Mouse (Mus musculus): ENCODE measurements around the gene Cd160. TPM values are rescaled to one million over a fixed set of nuclear protein-coding genes. Genes with fewer than 3 reads are reported as not detected.

Cd160 gene
- polyA plus RNA-seq, 1 experiment: not detected

DNA sequence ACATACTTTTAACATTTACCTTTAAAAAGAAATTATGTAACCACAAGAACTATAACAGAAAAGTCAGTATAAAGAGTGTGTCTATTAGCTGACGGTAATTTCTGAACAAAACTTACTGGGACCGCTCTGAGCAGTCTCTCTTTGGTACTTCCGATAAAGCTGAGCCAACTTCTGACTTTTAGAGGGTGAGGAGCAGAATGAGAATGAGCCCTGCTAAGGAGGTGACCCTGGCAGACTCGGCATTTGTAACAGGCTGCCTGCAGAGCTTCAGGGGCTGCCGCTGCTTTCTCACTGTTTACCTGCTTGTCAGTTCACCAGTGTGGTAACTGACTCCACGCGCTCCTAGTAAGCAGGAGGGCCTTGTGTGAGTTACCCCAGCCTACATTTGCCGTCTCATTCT is 46.9 kb downstream of the Cd160 start:
- Histone ChIP-seq H3K27ac (ENCODE audit: insufficient read depth, low read depth, low read length) (no peak overlapping the region), H3K4me3 (ENCODE audit: insufficient read depth, low read length) (no peak overlapping the region), H3K4me1 (ENCODE audit: control insufficient read depth, insufficient read depth, low read length) (peaks cover 6% of the 10 kb centered on the region)
- no peak for TF ChIP-seq POLR2A (IDR thresholded peaks at IDR 0.05; ENCODE audit: borderline replicate concordance, low read depth, low read length)
- no peak for TF ChIP-seq CTCF (IDR thresholded peaks at IDR 0.05; ENCODE audit: low read depth, low read length)

DNA sequence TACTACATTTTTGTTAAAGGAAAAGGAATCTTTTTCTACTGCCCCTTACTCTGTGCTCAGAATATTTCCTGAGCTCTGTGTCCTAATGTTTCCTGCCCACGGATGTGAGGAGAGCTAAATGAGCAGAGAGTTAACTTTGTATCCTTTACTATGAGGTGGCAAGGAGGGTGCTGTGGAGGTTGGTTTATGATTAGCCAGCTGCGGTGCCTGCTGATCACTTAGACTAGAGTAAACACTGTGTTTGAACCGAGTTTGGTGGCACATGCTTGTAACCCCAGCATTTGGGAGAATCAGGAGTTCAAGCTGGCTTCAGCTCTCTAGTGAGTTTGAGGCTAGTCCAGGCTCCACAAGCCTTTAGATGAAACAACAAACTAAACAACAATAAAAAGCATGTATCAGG is 52.0 kb downstream of the Cd160 start:
- Histone ChIP-seq H3K4me3 (ENCODE audit: insufficient read depth, low read length) (no peak overlapping the region), H3K4me1 (ENCODE audit: control insufficient read depth, insufficient read depth, low read length) (peaks cover 10% of the 10 kb centered on the region), H3K27ac (ENCODE audit: insufficient read depth, low read depth, low read length) (no peak overlapping the region)
- TF ChIP-seq POLR2A (IDR thresholded peaks at IDR 0.05; ENCODE audit: borderline replicate concordance, low read depth, low read length): no peak
- no peak for TF ChIP-seq CTCF (IDR thresholded peaks at IDR 0.05; ENCODE audit: low read depth, low read length)

- peaks cover 21% of the 10 kb centered on the region for H3K4me1 ChIP-seq (ENCODE audit: control insufficient read depth, insufficient read depth, low read length)
- no peak overlapping the region for H3K4me3 ChIP-seq (ENCODE audit: insufficient read depth, low read length)
- H3K27ac ChIP-seq (ENCODE audit: insufficient read depth, low read depth, low read length): no peak overlapping the region
- TF ChIP-seq CTCF (IDR thresholded peaks at IDR 0.05; ENCODE audit: low read depth, low read length): no peak
- no peak for TF ChIP-seq POLR2A (IDR thresholded peaks at IDR 0.05; ENCODE audit: borderline replicate concordance, low read depth, low read length)
Measured at GRCm38 (mm10) chr3:96772949-96773348, 56.2 kb downstream of the Cd160 start.

- Histone ChIP-seq H3K27ac (ENCODE audit: insufficient read depth, low read depth, low read length) (peak overlapping the region; percentile 43), H3K4me3 (ENCODE audit: insufficient read depth, low read length) (no peak overlapping the region), H3K4me1 (ENCODE audit: control insufficient read depth, insufficient read depth, low read length) (peaks cover 38% of the 10 kb centered on the region)
- TF ChIP-seq CTCF (IDR thresholded peaks at IDR 0.05; ENCODE audit: low read depth, low read length): no peak
- TF ChIP-seq POLR2A (IDR thresholded peaks at IDR 0.05; ENCODE audit: borderline replicate concordance, low read depth, low read length): no peak
Measured at GRCm38 (mm10) chr3:96769971-96770370, 59.2 kb downstream of the Cd160 start.

GRCm38 (mm10) chr3:96764528-96764927 is 64.6 kb downstream of the Cd160 start:
- no peak for TF ChIP-seq POLR2A (IDR thresholded peaks at IDR 0.05; ENCODE audit: borderline replicate concordance, low read depth, low read length)
- TF ChIP-seq CTCF (IDR thresholded peaks at IDR 0.05; ENCODE audit: low read depth, low read length): no peak

GRCm38 (mm10) chr3:96759695-96760094 is 69.5 kb downstream of the Cd160 start:
- no peak for TF ChIP-seq CTCF (IDR thresholded peaks at IDR 0.05; ENCODE audit: low read depth, low read length)
- TF ChIP-seq POLR2A (IDR thresholded peaks at IDR 0.05; ENCODE audit: borderline replicate concordance, low read depth, low read length): no peak
- Histone ChIP-seq H3K27ac (ENCODE audit: insufficient read depth, low read depth, low read length) (peak overlapping the region; percentile 55), H3K4me1 (ENCODE audit: control insufficient read depth, insufficient read depth, low read length) (peaks cover 25% of the 10 kb centered on the region), H3K4me3 (ENCODE audit: insufficient read depth, low read length) (no peak overlapping the region)

More at GRCm38 (mm10) chr3:96764528-96764927, 64.6 kb downstream of the Cd160 start:
- H3K4me1 ChIP-seq (ENCODE audit: control insufficient read depth, insufficient read depth, low read length): peaks cover 40% of the 10 kb centered on the region
- no peak overlapping the region; the same call in 1 of the 2 replicates for H3K27ac ChIP-seq (ENCODE audit: insufficient read depth, low read depth, low read length)
- no peak overlapping the region for H3K4me3 ChIP-seq (ENCODE audit: insufficient read depth, low read length)

GRCm38 (mm10) chr3:96757691-96758090 is 71.5 kb downstream of the Cd160 start:
- Histone ChIP-seq H3K4me3 (ENCODE audit: insufficient read depth, low read length) (no peak overlapping the region), H3K27ac (ENCODE audit: insufficient read depth, low read depth, low read length) (no peak overlapping the region), H3K4me1 (ENCODE audit: control insufficient read depth, insufficient read depth, low read length) (peaks cover 16% of the 10 kb centered on the region)
- TF ChIP-seq POLR2A (IDR thresholded peaks at IDR 0.05; ENCODE audit: borderline replicate concordance, low read depth, low read length) (no peak), CTCF (IDR thresholded peaks at IDR 0.05; ENCODE audit: low read depth, low read length) (no peak)

DNA sequence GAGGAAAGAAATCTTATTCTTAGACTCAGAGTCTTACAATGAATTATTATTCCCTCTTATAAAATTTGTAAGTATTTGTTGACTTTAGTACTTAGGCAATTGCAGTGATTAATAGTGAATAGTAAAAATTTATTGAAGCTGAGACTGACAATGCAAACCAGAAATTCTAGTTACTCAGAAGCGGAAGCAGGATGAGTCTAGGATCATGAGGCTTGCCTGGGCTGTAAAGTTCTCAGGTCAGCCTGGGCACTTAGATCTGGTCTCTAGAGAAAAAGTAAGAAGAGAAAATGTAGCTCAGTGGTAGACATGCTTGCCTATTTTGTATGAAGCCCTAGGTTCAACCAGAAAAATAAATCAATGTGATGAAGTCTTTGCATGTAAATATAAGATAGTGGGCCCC is 73.2 kb downstream of the Cd160 start:
- TF ChIP-seq POLR2A (IDR thresholded peaks at IDR 0.05; ENCODE audit: borderline replicate concordance, low read depth, low read length) (no peak), CTCF (IDR thresholded peaks at IDR 0.05; ENCODE audit: low read depth, low read length) (no peak)
- H3K4me1 ChIP-seq (ENCODE audit: control insufficient read depth, insufficient read depth, low read length): peaks cover 16% of the 10 kb centered on the region
- no peak overlapping the region for H3K4me3 ChIP-seq (ENCODE audit: insufficient read depth, low read length)
- no peak overlapping the region for H3K27ac ChIP-seq (ENCODE audit: insufficient read depth, low read depth, low read length)

Other genes starting within 250 kb of the Cd160 start
- gene Polr3gl, start 235.2 kb downstream of the Cd160 start, polyA plus RNA-seq (2012; ENCODE audit: insufficient read depth, insufficient read length, missing spikeins): 111 and 129 TPM in 2 replicates
- 0.28 TPM in 1 of 2 replicates, not detected in the other for gene Ankrd34a, start 232.7 kb downstream of the Cd160 start, polyA plus RNA-seq (2012; ENCODE audit: insufficient read depth, insufficient read length, missing spikeins)
- 21.8 and 23.4 TPM in 2 replicates for gene Lix1l, start 228.2 kb downstream of the Cd160 start, polyA plus RNA-seq (2012; ENCODE audit: insufficient read depth, insufficient read length, missing spikeins)
- 109 and 163 TPM in 2 replicates for gene Rbm8a, start 199.4 kb downstream of the Cd160 start, polyA plus RNA-seq (2012; ENCODE audit: insufficient read depth, insufficient read length, missing spikeins)
- gene Pex11b, start 194.0 kb downstream of the Cd160 start, polyA plus RNA-seq (2012; ENCODE audit: insufficient read depth, insufficient read length, missing spikeins): 25.7 and 32.6 TPM in 2 replicates
- gene Gm42957, start 193.9 kb downstream of the Cd160 start, polyA plus RNA-seq (2012; ENCODE audit: insufficient read depth, insufficient read length, missing spikeins): not detected in 2 replicates
- gene Itga10, start 183.8 kb downstream of the Cd160 start, polyA plus RNA-seq (2012; ENCODE audit: insufficient read depth, insufficient read length, missing spikeins): 0.28 and 0.44 TPM in 2 replicates
- gene Ankrd35, start 159.2 kb downstream of the Cd160 start, polyA plus RNA-seq (2012; ENCODE audit: insufficient read depth, insufficient read length, missing spikeins): not detected in 2 replicates
- 43.5 and 44.0 TPM in 2 replicates for gene Pias3, start 133.0 kb downstream of the Cd160 start, polyA plus RNA-seq (2012; ENCODE audit: insufficient read depth, insufficient read length, missing spikeins)
- gene Nudt17, start 120.8 kb downstream of the Cd160 start, polyA plus RNA-seq (2012; ENCODE audit: insufficient read depth, insufficient read length, missing spikeins): not detected in 2 replicates
- 41.6 and 49.1 TPM in 2 replicates for gene Polr3c, start 101.7 kb downstream of the Cd160 start, polyA plus RNA-seq (2012; ENCODE audit: insufficient read depth, insufficient read length, missing spikeins)
- gene Rnf115, start 101.7 kb downstream of the Cd160 start, polyA plus RNA-seq (2012; ENCODE audit: insufficient read depth, insufficient read length, missing spikeins): 69.5 and 74.8 TPM in 2 replicates
- gene Pdzk1, start 67 bp downstream of the Cd160 start, polyA plus RNA-seq (2012; ENCODE audit: insufficient read depth, insufficient read length, missing spikeins): not detected in 2 replicates
- gene Gja5, start 75.3 kb upstream of the Cd160 start, polyA plus RNA-seq (2012; ENCODE audit: insufficient read depth, insufficient read length, missing spikeins): 0.31 TPM in 1 of 2 replicates, not detected in the other
- gene Gpr89, start 76.0 kb upstream of the Cd160 start, polyA plus RNA-seq (2012; ENCODE audit: insufficient read depth, insufficient read length, missing spikeins): 21.4 and 22.8 TPM in 2 replicates
- not detected in 2 replicates for gene Gja8, start 96.7 kb upstream of the Cd160 start, polyA plus RNA-seq (2012; ENCODE audit: insufficient read depth, insufficient read length, missing spikeins)